Mouse (Mus musculus): ENCODE measurements at regions not wholly inside any gene's neighbourhood (a gene's known extent, or its start where the extent isn't known, plus 50 kb on each side); places are given as distances from the start of the nearest gene placed in this dataset.

GRCm38 (mm10) chr5:102149481-102150129, 79.9 kb upstream of the Wdfy3 start:
- TF ChIP-seq ZNF384 (IDR thresholded peaks at IDR 0.05; ENCODE audit: low read depth, low read length), result no peak
- no peak for TF ChIP-seq CHD2 (IDR thresholded peaks at IDR 0.05; ENCODE audit: low read depth, low read length)
